Mouse (Mus musculus): ENCODE data around the gene Cmc2. TPM values are rescaled to one million over a fixed set of nuclear protein-coding genes. Genes with fewer than 3 reads are reported as not detected.

The Cmc2 gene
- polyA plus RNA-seq, 1 experiment from 2014 or later: 78.7 TPM

GRCm38 (mm10) chr8:116943555-116944384 is 22.5 kb upstream of the Cmc2 start:
- ATAC-seq (ENCODE audit: insufficient number of reproducible peaks, insufficient read depth, low FRiP score, low TSS enrichment, low read depth): peak; percentile 44; the same call in 1 of the 2 replicates
- no peak overlapping the region for H3K27ac ChIP-seq
- WGBS: under 1% methylated on average over 62 of the region's 62 CpGs
- H3K4me1 ChIP-seq: peaks cover 22% of the 10 kb centered on the region
- H3K36me3 ChIP-seq: peaks cover 4% of the 10 kb centered on the region
- H3K9me3 ChIP-seq: no peaks in the 10 kb centered on the region
- H3K4me3 ChIP-seq: peak overlapping the region; percentile 97
- H3K4me2 ChIP-seq: peak overlapping the region; percentile 96
- no peaks in the 10 kb centered on the region for H3K27me3 ChIP-seq
- peak overlapping the region; percentile 88 for H3K9ac ChIP-seq

GRCm38 (mm10) chr8:116943161-116943554 is 21.9 kb upstream of the Cmc2 start, which contains the start of gene Atmin:
TSS of gene Atmin (plus strand) at chr8:116943393.
- Histone ChIP-seq H3K36me3 (peaks cover 4% of the 10 kb centered on the region), H3K27me3 (no peaks in the 10 kb centered on the region), H3K4me3 (peak within 1 kb of the TSS; percentile 97), H3K4me1 (peaks cover 22% of the 10 kb centered on the region), H3K9me3 (no peaks in the 10 kb centered on the region), H3K4me2 (peak within 1 kb of the TSS; percentile 96), H3K27ac (no peak within 1 kb of the TSS), H3K9ac (peak within 1 kb of the TSS; percentile 88)
- peak; percentile 79 for ATAC-seq (ENCODE audit: insufficient number of reproducible peaks, insufficient read depth, low FRiP score, low TSS enrichment, low read depth)
- WGBS: under 1% methylated on average over 45 of the region's 46 CpGs

- H3K27ac ChIP-seq: no peak overlapping the region
- H3K36me3 ChIP-seq: peaks cover 6% of the 10 kb centered on the region
- WGBS: 82% methylated on average over 12 of the region's 12 CpGs
- ATAC-seq (ENCODE audit: insufficient number of reproducible peaks, insufficient read depth, low FRiP score, low TSS enrichment, low read depth): no peak
- H3K27me3 ChIP-seq: no peaks in the 10 kb centered on the region
- H3K4me2 ChIP-seq: peak overlapping the region; percentile 96
- H3K4me1 ChIP-seq: peaks cover 22% of the 10 kb centered on the region
- H3K4me3 ChIP-seq: peak overlapping the region; percentile 97
- no peaks in the 10 kb centered on the region for H3K9me3 ChIP-seq
- no peak overlapping the region for H3K9ac ChIP-seq
Observed at GRCm38 (mm10) chr8:116942284-116943058, 21.2 kb upstream of the Cmc2 start.

- 73% methylated on average over 6 of the region's 6 CpGs for WGBS
- H3K4me3 ChIP-seq: no peak overlapping the region
- H3K9ac ChIP-seq: no peak overlapping the region
- H3K27me3 ChIP-seq: no peaks in the 10 kb centered on the region
- no peaks in the 10 kb centered on the region for H3K9me3 ChIP-seq
- H3K36me3 ChIP-seq: peaks cover 70% of the 10 kb centered on the region
- H3K4me2 ChIP-seq: no peak overlapping the region
- no peaks in the 10 kb centered on the region for H3K4me1 ChIP-seq
- no peak for ATAC-seq (ENCODE audit: insufficient number of reproducible peaks, insufficient read depth, low FRiP score, low TSS enrichment, low read depth)
- H3K27ac ChIP-seq: no peak overlapping the region
Observed at GRCm38 (mm10) chr8:116935506-116935905, 14.3 kb upstream of the Cmc2 start.

- Histone ChIP-seq H3K9ac (no peak overlapping the region), H3K27me3 (no peaks in the 10 kb centered on the region), H3K36me3 (peaks cover 70% of the 10 kb centered on the region), H3K9me3 (no peaks in the 10 kb centered on the region), H3K4me1 (no peaks in the 10 kb centered on the region), H3K4me3 (no peak overlapping the region), H3K27ac (no peak overlapping the region), H3K4me2 (no peak overlapping the region)
- no peak for ATAC-seq (ENCODE audit: insufficient number of reproducible peaks, insufficient read depth, low FRiP score, low TSS enrichment, low read depth)
- 84% methylated on average over 4 of the region's 4 CpGs for WGBS
Observed at GRCm38 (mm10) chr8:116934976-116935375, 13.7 kb upstream of the Cmc2 start.

GRCm38 (mm10) chr8:116928588-116928987 is 7.3 kb upstream of the Cmc2 start:
- Histone ChIP-seq H3K4me2 (no peak overlapping the region), H3K4me3 (no peak overlapping the region), H3K27me3 (no peaks in the 10 kb centered on the region), H3K9me3 (no peaks in the 10 kb centered on the region), H3K27ac (no peak overlapping the region), H3K4me1 (no peaks in the 10 kb centered on the region), H3K9ac (no peak overlapping the region), H3K36me3 (peaks cover 62% of the 10 kb centered on the region)
- WGBS: 92% methylated on average over 5 of the region's 5 CpGs
- no peak for ATAC-seq (ENCODE audit: insufficient number of reproducible peaks, insufficient read depth, low FRiP score, low TSS enrichment, low read depth)

- H3K9ac ChIP-seq: no peak overlapping the region
- H3K27ac ChIP-seq: no peak overlapping the region
- no peaks in the 10 kb centered on the region for H3K4me1 ChIP-seq
- no peak overlapping the region for H3K4me3 ChIP-seq
- 81% methylated on average over 9 of the region's 9 CpGs for WGBS
- H3K4me2 ChIP-seq: no peak overlapping the region
- H3K27me3 ChIP-seq: no peaks in the 10 kb centered on the region
- ATAC-seq (ENCODE audit: insufficient number of reproducible peaks, insufficient read depth, low FRiP score, low TSS enrichment, low read depth): no peak
- H3K9me3 ChIP-seq: no peaks in the 10 kb centered on the region
- peaks cover 55% of the 10 kb centered on the region for H3K36me3 ChIP-seq
Observed at GRCm38 (mm10) chr8:116927880-116928279, 6.6 kb upstream of the Cmc2 start.

GRCm38 (mm10) chr8:116923526-116923925 is 2.3 kb upstream of the Cmc2 start:
- no peaks in the 10 kb centered on the region for H3K9me3 ChIP-seq
- H3K9ac ChIP-seq: no peak overlapping the region
- no peaks in the 10 kb centered on the region for H3K27me3 ChIP-seq
- no peak overlapping the region for H3K4me3 ChIP-seq
- H3K27ac ChIP-seq: no peak overlapping the region
- WGBS: 90% methylated on average over 8 of the region's 8 CpGs
- H3K36me3 ChIP-seq: peaks cover 21% of the 10 kb centered on the region
- H3K4me2 ChIP-seq: no peak overlapping the region
- peaks cover 17% of the 10 kb centered on the region for H3K4me1 ChIP-seq
- no peak for ATAC-seq (ENCODE audit: insufficient number of reproducible peaks, insufficient read depth, low FRiP score, low TSS enrichment, low read depth)

- WGBS: 31% methylated on average over 17 of the region's 17 CpGs
Observed at GRCm38 (mm10) chr8:116922060-116922757, 954 bp upstream of the Cmc2 start.

GRCm38 (mm10) chr8:116921005-116921336 is 284 bp downstream of the Cmc2 start:
- peak; percentile 52 for ATAC-seq (ENCODE audit: insufficient number of reproducible peaks, insufficient read depth, low FRiP score, low TSS enrichment, low read depth)
- peak overlapping the region; percentile 74 for H3K27ac ChIP-seq
- H3K4me1 ChIP-seq: peaks cover 17% of the 10 kb centered on the region
- peak overlapping the region; percentile 87 for H3K9ac ChIP-seq
- under 1% methylated on average over 22 of the region's 22 CpGs for WGBS
- peaks cover 17% of the 10 kb centered on the region for H3K36me3 ChIP-seq
- H3K9me3 ChIP-seq: no peaks in the 10 kb centered on the region
- no peaks in the 10 kb centered on the region for H3K27me3 ChIP-seq
- peak overlapping the region; percentile 78 for H3K4me2 ChIP-seq
- peak overlapping the region; percentile 78 for H3K4me3 ChIP-seq

More at GRCm38 (mm10) chr8:116922060-116922757, 954 bp upstream of the Cmc2 start:
- Histone ChIP-seq H3K36me3 (peaks cover 11% of the 10 kb centered on the region), H3K4me1 (peaks cover 17% of the 10 kb centered on the region), H3K4me3 (peak overlapping the region; percentile 78), H3K27me3 (no peaks in the 10 kb centered on the region), H3K27ac (peak overlapping the region; percentile 74; the same call in 1 of the 2 replicates), H3K4me2 (peak overlapping the region; percentile 78), H3K9me3 (no peaks in the 10 kb centered on the region), H3K9ac (peak overlapping the region; percentile 87)
- ATAC-seq (ENCODE audit: insufficient number of reproducible peaks, insufficient read depth, low FRiP score, low TSS enrichment, low read depth): no peak

- Histone ChIP-seq H3K9me3 (no peaks in the 10 kb centered on the region), H3K36me3 (peaks cover 36% of the 10 kb centered on the region), H3K27me3 (no peaks in the 10 kb centered on the region), H3K9ac (no peak overlapping the region), H3K4me3 (no peak overlapping the region), H3K4me2 (no peak overlapping the region), H3K27ac (no peak overlapping the region), H3K4me1 (no peaks in the 10 kb centered on the region)
- WGBS: 91% methylated on average over 4 of the region's 4 CpGs
- no peak for ATAC-seq (ENCODE audit: insufficient number of reproducible peaks, insufficient read depth, low FRiP score, low TSS enrichment, low read depth)
Observed at GRCm38 (mm10) chr8:116905836-116906235, 15.4 kb downstream of the Cmc2 start.
